Mouse (Mus musculus) stomach, postnatal 0 days (tissue): ENCODE results near the gene Fzd9. TPM values are rescaled to one million over a fixed set of nuclear protein-coding genes. Genes with fewer than 3 reads are reported as not detected.

Experiments used
- ATAC-seq: fragments of 200-750 bp; cut with Nextera tagmentation; 2 replicates; pipeline ENCODE4 v1.8.0; 2017; ENCODE audit not compliant: low FRiP score, low TSS enrichment
- DNase-seq: peaks from one replicate; pipeline ENCODE4 v3.0.0-alpha.2; 2016; ENCODE audit warnings: low spot score
- H3K27ac ChIP-seq: fragments of 300-500 bp; sonication (generic); replicated peaks from 2 replicates; pipeline ENCODE4 v1.5.1; 2014; ENCODE audit warnings: mild to moderate bottlenecking, control low read depth
- H3K27me3 ChIP-seq: fragments of 300-500 bp; sonication (generic); 2 replicates; pipeline ENCODE4 v1.6.1; 2014; ENCODE audit warnings: low read length; ENCODE audit not compliant: control insufficient read depth, insufficient read depth
- H3K36me3 ChIP-seq: fragments of 300-500 bp; sonication (generic); 2 replicates; pipeline ENCODE4 v1.6.1; 2014; ENCODE audit warnings: low read length, mixed read lengths; ENCODE audit not compliant: control insufficient read depth, insufficient read depth
- H3K4me1 ChIP-seq: fragments of 300-500 bp; sonication (generic); replicated peaks from 2 replicates; pipeline ENCODE4 v1.6.1; 2014; ENCODE audit warnings: antibody characterized with exemption; ENCODE audit not compliant: control insufficient read depth, insufficient read depth
- H3K4me2 ChIP-seq: fragments of 300-500 bp; sonication (generic); replicated peaks from 2 replicates; pipeline ENCODE4 v1.6.1; 2014; ENCODE audit warnings: low read depth, mild to moderate bottlenecking, control low read depth, moderate library complexity
- H3K4me3 ChIP-seq: fragments of 300-500 bp; sonication (generic); 2 replicates; pipeline ENCODE4 v1.5.1; 2014; ENCODE audit warnings: low read depth, low read length, control low read depth
- H3K9ac ChIP-seq: fragments of 300-500 bp; sonication (generic); 2 replicates; pipeline ENCODE4 v1.6.1; 2014; ENCODE audit warnings: mild to moderate bottlenecking, low read length, control low read depth, mixed read lengths
- H3K9me3 ChIP-seq: fragments of 300-500 bp; sonication (generic); 2 replicates; pipeline ENCODE4 v1.6.1; 2016; ENCODE audit warnings: low read length; ENCODE audit not compliant: control insufficient read depth
- CTCF ChIP-seq: IDR thresholded peaks from 2 replicates; pipeline ENCODE4 v1.5.1; 2016; ENCODE audit warnings: antibody characterized with exemption, low read depth, mild to moderate bottlenecking, moderate library complexity
- EP300 ChIP-seq: optimal IDR thresholded peaks from 2 replicates; pipeline ENCODE3; 2016; ENCODE audit warnings: antibody characterized with exemption
- WGBS: fragments of 180-500 bp; shearing (Covaris S2); extraction: QIAGEN DNeasy Blood & Tissue Kit; methylation state at CpG from one replicate; pipeline ENCODE4 v1.1.7; 2014; 5-methylcytosine and 5-hydroxymethylcytosine counted together
- microRNA-seq: library from miRNA; unstranded; fragments of <30 nt; microRNA quantifications from one replicate; pipeline ENCODE4, GENCODE M21; 2016
- polyA plus RNA-seq: library from polyadenylated mRNA; unstranded; fragments of >200 nt; fragmentation: Nextera tagmentation; extraction: Ambion mirVana; gene quantifications from 2 replicates; pipeline ENCODE4 v1.2.1, GENCODE M21; 2015

Gene Fzd9
- polyA plus RNA-seq, 1 experiment from 2014 or later, result 0.42 TPM

DNA sequence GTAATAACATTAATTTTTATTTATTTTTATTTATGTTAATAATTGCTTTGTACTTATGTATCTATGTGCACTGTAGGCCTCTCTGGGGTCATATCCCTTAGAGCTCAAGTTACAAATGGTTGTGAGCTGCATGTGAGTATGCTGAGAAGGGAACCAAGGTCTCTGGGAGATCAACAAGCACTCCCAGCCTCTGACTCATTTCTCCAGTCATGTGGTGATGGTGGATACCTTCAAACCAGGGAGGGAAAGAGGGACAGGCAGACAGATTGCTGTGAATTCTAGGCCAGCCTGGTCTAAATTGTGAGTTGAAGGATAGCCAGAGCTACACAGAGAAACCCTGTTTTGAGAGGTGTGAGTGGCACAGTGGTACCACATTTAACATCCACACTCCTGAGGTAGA, 30.1 kb downstream of the Fzd9 start:
- Histone ChIP-seq H3K27me3 (no peaks in the 10 kb centered on the region), H3K4me2 (no peak overlapping the region), H3K9ac (no peak overlapping the region), H3K36me3 (peaks cover 39% of the 10 kb centered on the region), H3K4me1 (no peaks in the 10 kb centered on the region), H3K27ac (no peak overlapping the region), H3K9me3 (no peaks in the 10 kb centered on the region), H3K4me3 (no peak overlapping the region)
- TF ChIP-seq EP300 (no peak), CTCF (no peak)
- no peak for DNase-seq
- ATAC-seq, result no peak

DNA sequence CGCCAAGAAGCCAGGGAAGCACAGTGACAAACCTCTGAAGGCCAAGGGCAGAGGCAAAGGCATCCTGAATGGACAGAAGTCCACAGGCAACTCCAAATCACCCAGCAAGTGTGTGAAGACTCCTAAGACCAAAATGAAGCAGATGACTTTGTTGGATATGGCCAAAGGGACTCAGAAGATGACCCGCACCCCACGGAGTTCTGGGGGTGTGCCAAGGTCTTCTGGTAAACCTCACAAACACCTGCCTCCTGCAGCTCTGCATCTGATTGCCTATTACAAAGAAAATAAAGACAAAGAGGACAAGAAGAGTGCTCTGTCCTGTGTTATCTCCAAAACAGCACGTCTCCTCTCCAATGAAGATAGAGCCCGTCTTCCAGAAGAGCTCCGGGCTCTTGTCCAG, 34.2 kb downstream of the Fzd9 start:
- H3K27ac ChIP-seq, result no peak overlapping the region
- no peak for ATAC-seq
- H3K9ac ChIP-seq, result no peak overlapping the region
- H3K27me3 ChIP-seq, result no peaks in the 10 kb centered on the region
- no peak for DNase-seq
- H3K36me3 ChIP-seq, result peaks cover 35% of the 10 kb centered on the region
- no peaks in the 10 kb centered on the region for H3K9me3 ChIP-seq
- H3K4me1 ChIP-seq, result no peaks in the 10 kb centered on the region
- no peak for TF ChIP-seq EP300
- no peak for TF ChIP-seq CTCF
- H3K4me2 ChIP-seq, result no peak overlapping the region
- H3K4me3 ChIP-seq, result no peak overlapping the region
- 78% methylated on average over 6 of the region's 6 CpGs for WGBS

DNA sequence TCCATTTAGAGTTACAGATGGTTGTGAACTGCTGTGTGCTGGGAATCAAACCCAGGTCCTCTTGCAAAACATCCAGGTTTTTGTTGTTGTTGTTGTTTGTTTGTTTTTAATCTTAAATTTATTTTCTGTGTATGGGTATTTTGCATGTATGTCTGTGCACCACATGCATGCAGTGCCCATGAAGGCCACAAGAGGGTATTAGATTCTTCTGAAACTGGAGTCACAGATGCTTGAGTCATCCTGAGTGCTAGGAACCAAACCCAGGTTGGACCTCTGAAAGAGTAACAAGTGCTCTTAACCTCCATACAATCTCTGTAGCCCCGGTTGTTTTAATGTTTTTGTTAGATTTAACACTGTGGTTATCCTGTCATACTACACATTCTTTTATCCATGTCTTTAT, 42.8 kb downstream of the Fzd9 start:
- TF ChIP-seq CTCF (peak; percentile 51), EP300 (no peak)
- no peak for ATAC-seq
- Histone ChIP-seq H3K36me3 (peaks cover 29% of the 10 kb centered on the region), H3K9ac (no peak overlapping the region), H3K4me2 (no peak overlapping the region), H3K27ac (no peak overlapping the region), H3K9me3 (no peaks in the 10 kb centered on the region), H3K4me1 (no peaks in the 10 kb centered on the region), H3K4me3 (no peak overlapping the region), H3K27me3 (no peaks in the 10 kb centered on the region)
- 86% methylated on average over 1 of the region's 1 CpGs for WGBS
- DNase-seq, result no peak

GRCm38 (mm10) chr5:135202763-135203162, 48.3 kb downstream of the Fzd9 start:
- 64% methylated on average over 3 of the region's 3 CpGs for WGBS
- Histone ChIP-seq H3K4me1 (no peaks in the 10 kb centered on the region), H3K27me3 (no peaks in the 10 kb centered on the region), H3K4me2 (no peak overlapping the region), H3K9me3 (no peaks in the 10 kb centered on the region), H3K36me3 (peaks cover 12% of the 10 kb centered on the region; the same call in 1 of the 2 replicates), H3K4me3 (no peak overlapping the region), H3K27ac (no peak overlapping the region), H3K9ac (no peak overlapping the region)
- ATAC-seq, result no peak
- TF ChIP-seq CTCF (no peak), EP300 (no peak)
- no peak for DNase-seq

Small RNA genes within 50 kb of the gene (microRNA-seq; reads per million reads assigned to microRNA genes)
- not detected for gene Gm25315

Other genes with a start within 250 kb of the Fzd9 start
- gene Abhd11, start 242.1 kb downstream of the Fzd9 start, polyA plus RNA-seq, result 56.5 and 64.0 TPM in 2 replicates
- 5.3 TPM in 2 replicates for gene Stx1a, start 227.7 kb downstream of the Fzd9 start, polyA plus RNA-seq
- 24.3 and 26.1 TPM in 2 replicates for gene Dnajc30, start 187.0 kb downstream of the Fzd9 start, polyA plus RNA-seq
- 46.8 and 51.9 TPM in 2 replicates for gene Bud23, start 186.3 kb downstream of the Fzd9 start, polyA plus RNA-seq
- gene Vps37d, start 173.0 kb downstream of the Fzd9 start, polyA plus RNA-seq, result 3.3 and 3.4 TPM in 2 replicates
- gene Mlxipl, start 161.3 kb downstream of the Fzd9 start, polyA plus RNA-seq, result 0.22 and 0.91 TPM in 2 replicates
- gene Tbl2, start 101.6 kb downstream of the Fzd9 start, polyA plus RNA-seq, result 9.9 and 11.6 TPM in 2 replicates
- gene Bcl7b, start 82.9 kb downstream of the Fzd9 start, polyA plus RNA-seq, result 46.4 and 50.4 TPM in 2 replicates
- gene Baz1b, start 64.0 kb downstream of the Fzd9 start, polyA plus RNA-seq, result 9.6 and 10.2 TPM in 2 replicates
- 1.1 and 1.2 TPM in 2 replicates for gene Fkbp6, start 98.8 kb upstream of the Fzd9 start, polyA plus RNA-seq
- gene Trim50, start 102.1 kb upstream of the Fzd9 start, polyA plus RNA-seq, result 3.4 and 3.5 TPM in 2 replicates
- 13.5 and 15.2 TPM in 2 replicates for gene Nsun5, start 118.7 kb upstream of the Fzd9 start, polyA plus RNA-seq
- 3.6 and 3.9 TPM in 2 replicates for gene Pom121, start 143.3 kb upstream of the Fzd9 start, polyA plus RNA-seq